Mouse (Mus musculus) fat pad, adult 2 months (tissue): ENCODE data around the gene Dlst.

Experiments
- DNase-seq: peaks from one replicate; pipeline ENCODE4 v3.0.0-alpha.2; 2011; ENCODE audit warnings: low read depth, low spot score; ENCODE audit errors: extremely low read depth

Gene Dlst

GRCm38 (mm10) chr12:85178294-85178693 is 67.7 kb downstream of the Dlst start:
- DNase-seq: no peak

DNA sequence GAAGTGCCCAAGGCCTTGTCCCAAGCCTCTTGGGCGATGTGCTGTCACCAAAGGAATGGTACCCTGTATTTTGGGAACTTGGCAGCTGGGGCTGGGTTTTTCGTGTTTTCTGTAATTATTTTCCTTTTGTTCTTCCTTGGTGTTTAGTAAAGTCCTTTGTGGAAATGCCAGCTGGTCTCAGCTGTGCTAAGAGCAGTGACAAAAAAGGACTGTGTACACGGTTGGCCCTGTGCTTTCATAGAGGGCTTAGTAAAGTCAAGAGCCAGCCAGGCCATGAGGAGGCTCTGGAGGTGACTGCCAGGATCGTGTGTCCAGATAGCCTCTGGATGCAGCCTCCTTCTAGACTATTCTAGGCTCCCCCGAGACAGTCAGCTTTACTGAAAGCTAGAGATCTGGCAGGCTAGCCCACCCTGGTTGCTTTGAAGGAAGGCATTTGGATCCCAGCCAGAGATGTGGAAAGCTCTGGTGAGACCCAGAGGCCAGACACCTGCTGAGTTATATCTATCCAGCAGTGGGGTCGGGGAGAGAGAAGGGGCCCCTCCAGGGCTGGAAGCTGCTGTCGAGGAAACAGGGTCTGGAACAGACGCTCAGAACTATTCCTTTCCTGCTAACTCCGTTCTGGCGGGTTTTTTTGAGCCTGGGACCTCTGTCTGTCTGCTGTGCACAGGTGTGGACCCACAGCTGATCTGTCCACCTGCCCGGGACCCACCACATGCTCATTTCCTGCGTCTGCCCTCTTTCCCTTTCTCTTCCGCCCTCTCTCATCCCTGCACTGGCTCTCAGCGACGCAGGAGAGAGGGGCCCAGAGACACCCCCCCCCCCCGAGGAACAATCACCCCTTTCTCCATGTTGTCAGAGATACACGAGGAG is 71.1 kb downstream of the Dlst start:
- no peak for DNase-seq

GRCm38 (mm10) chr12:85182345-85182643 is 71.7 kb downstream of the Dlst start:
- no peak for DNase-seq

GRCm38 (mm10) chr12:85182898-85183297 is 72.3 kb downstream of the Dlst start:
- no peak for DNase-seq

- no peak for DNase-seq
Measured at GRCm38 (mm10) chr12:85184118-85184517, 73.5 kb downstream of the Dlst start.
